Comparison of ENCODE assay signal across 34 mouse cellular contexts in the genomic region with DNA sequence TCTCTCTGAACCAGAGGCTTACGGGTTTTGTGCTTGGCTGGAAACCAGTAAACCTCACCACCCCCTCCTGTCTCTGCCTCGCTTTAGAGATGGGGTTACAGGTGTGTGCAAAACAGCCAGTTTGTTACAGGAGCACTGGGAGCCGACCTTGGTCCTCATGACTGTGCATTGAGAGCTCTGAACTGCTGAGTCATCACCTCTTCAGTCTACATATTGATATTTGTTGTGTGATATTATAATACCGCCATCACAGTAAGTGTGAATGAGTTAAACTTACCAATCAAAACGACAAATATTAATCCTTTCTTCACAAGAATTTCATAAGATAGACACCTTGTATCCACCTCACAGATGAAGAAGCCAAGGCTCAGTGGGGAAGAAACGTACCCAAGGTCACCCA. TPM values are rescaled to one million over a fixed set of nuclear protein-coding genes. Genes with fewer than 3 reads are reported as not detected.
"Had no signal": no experiment of that assay in that cellular context is flagged by ENCODE, and none has a peak within 500 bp of the region (broad histone marks: within the 10 kb centered on the region; RNA-seq: fewer than 3 reads in every experiment).

No protein-coding gene starts in this region.

- H3K4me1 ChIP-seq: heart, embryonic 12.5 days; heart, embryonic 13.5 days; heart, embryonic 15.5 days; hindbrain, embryonic 12.5 days; hindbrain, embryonic 13.5 days; hindbrain, embryonic 15.5 days had no signal

- DNase-seq: heart, postnatal 10 days; heart, postnatal 14 days; heart, postnatal 36 days; heart, postnatal 4 days; kidney, adult 11 months; kidney, adult 18-20 months; kidney, adult 2 months; kidney, adult 8-10 months; kidney, adult 9 months; kidney, postnatal 10 days; kidney, postnatal 14 days; kidney, postnatal 25 days; kidney, postnatal 36 days; kidney, postnatal 4 days; layer of hippocampus, adult 9-11 months; layer of hippocampus, postnatal 36 days had no signal

- H3K4me3 ChIP-seq: heart, embryonic 12.5 days; heart, embryonic 13.5 days; heart, embryonic 15.5 days; hindbrain, embryonic 10.5 days; hindbrain, embryonic 12.5 days; hindbrain, embryonic 13.5 days; hindbrain, embryonic 15.5 days; intestine, embryonic 15.5 days; kidney, embryonic 15.5 days; layer of hippocampus, adult 2 months; left cerebral cortex, adult 2 months had no signal

- H3K36me3 ChIP-seq: heart, embryonic 12.5 days; heart, embryonic 13.5 days; heart, embryonic 15.5 days; hindbrain, embryonic 10.5 days; hindbrain, embryonic 12.5 days; hindbrain, embryonic 13.5 days; hindbrain, embryonic 15.5 days; intestine, embryonic 15.5 days; kidney, embryonic 15.5 days had no signal

- H3K9me3 ChIP-seq: heart, embryonic 12.5 days; heart, embryonic 15.5 days; hindbrain, embryonic 10.5 days; hindbrain, embryonic 12.5 days; hindbrain, embryonic 13.5 days; hindbrain, embryonic 15.5 days; intestine, embryonic 15.5 days; kidney, embryonic 15.5 days had no signal

- H3K27me3 ChIP-seq: intestine, embryonic 15.5 days had no signal

- H3K4me2 ChIP-seq: heart, embryonic 12.5 days; heart, embryonic 13.5 days; heart, embryonic 15.5 days; hindbrain, embryonic 12.5 days; hindbrain, embryonic 13.5 days; hindbrain, embryonic 14.5 days; hindbrain, embryonic 15.5 days; intestine, embryonic 15.5 days; kidney, embryonic 15.5 days had no signal

- H3K9ac ChIP-seq: heart, embryonic 12.5 days; heart, embryonic 13.5 days; heart, embryonic 15.5 days; hindbrain, embryonic 12.5 days; hindbrain, embryonic 13.5 days; hindbrain, embryonic 14.5 days; hindbrain, embryonic 15.5 days; intestine, embryonic 15.5 days; kidney, embryonic 15.5 days had no signal

- ATAC-seq: hindbrain, embryonic 16.5 days; hindbrain, postnatal 0 days; inflammation-experienced regulatory T-cells, adult 6 months; intestine, embryonic 15.5 days; intestine, embryonic 16.5 days; intestine, postnatal 0 days had no signal

- H3K27ac ChIP-seq: heart, embryonic 13.5 days; heart, embryonic 15.5 days; hindbrain, embryonic 10.5 days; hindbrain, embryonic 12.5 days; hindbrain, embryonic 13.5 days; hindbrain, embryonic 14.5 days; hindbrain, embryonic 15.5 days; hindbrain, postnatal 0 days; intestine, embryonic 15.5 days; kidney, embryonic 15.5 days; kidney, postnatal 0 days; layer of hippocampus, adult 2 months; left cerebral cortex, adult 2 months had no signal

RNA-seq across cellular contexts. Expression of a gene that starts 35.8 kb away (rescaled TPM):
- polyA plus RNA-seq: inflammation-experienced regulatory T-cells, adult 6 months had no signal
